Mouse (Mus musculus): ENCODE results near the gene Oma1. TPM values are rescaled to one million over a fixed set of nuclear protein-coding genes. Genes with fewer than 3 reads are reported as not detected.

Gene Oma1
- total RNA-seq (2012; rRNA removed), result 17.4 and 21.4 TPM in 2 replicates

DNA sequence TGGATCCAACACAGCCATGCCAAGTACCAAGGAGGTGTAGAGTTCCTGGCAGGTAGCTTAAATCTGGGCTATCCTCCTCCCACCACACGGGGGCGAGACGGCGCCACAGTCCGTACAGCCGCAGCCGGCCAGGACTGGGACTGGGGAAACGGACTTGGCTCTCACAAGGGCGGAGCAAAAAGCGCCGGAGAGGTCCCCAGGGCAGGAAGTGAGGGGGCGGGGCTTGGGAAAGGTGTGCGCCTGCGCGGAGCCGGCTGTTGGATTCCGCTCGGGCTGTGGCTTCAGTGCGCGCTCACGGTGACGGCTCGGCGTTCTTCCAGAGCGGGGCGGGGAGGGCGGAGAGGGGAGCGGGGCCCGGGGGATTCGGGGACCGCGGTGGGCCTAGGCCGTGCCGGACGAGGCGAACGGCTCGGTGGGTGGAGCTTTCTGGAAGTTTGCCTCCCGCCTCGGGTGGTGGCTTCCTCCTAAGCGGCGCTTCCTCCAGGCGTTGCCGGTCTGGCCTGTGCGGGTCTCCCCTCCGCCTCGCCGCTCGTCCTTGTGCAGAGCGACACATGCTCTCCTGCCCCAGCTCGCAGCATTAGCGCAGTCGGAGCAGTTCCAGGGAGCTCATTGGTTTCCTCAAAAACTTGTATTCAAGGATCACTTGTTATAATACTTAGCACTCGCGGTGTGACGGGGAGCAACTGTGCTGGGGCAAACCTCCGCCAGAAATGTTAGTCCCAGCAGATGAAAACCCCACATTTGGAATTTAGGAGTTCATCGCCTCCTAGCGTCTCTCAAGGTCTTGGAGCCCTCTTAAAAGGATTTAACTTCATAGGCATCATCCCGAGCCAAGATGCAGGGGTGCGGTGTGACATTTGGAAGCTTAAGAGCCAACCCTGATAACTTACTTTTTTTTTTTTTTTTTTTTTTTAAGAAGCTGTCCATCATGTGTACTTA is at the start of gene Oma1:
Gene Oma1 (plus strand): TSS at position 226 of the 939 bp plus-strand sequence.
- peak within 1 kb of the TSS; percentile 67 for H3K27ac ChIP-seq (ENCODE audit: insufficient read depth, low read depth, low read length, poor library complexity, severe bottlenecking)
- peaks cover 0 to 2% of the 10 kb centered on the region in 2 experiments; a peak in 1 of 4 replicates for H3K4me1 ChIP-seq (ENCODE audit: control insufficient read depth in 2 of 2, insufficient read depth in 2 of 2, low read length in 2 of 2, poor library complexity in 1 of 2)
- DNase-seq (ENCODE audit: low read depth, low spot score), result peak; percentile 97
- H3K9me3 ChIP-seq (ENCODE audit: control insufficient read depth, insufficient read depth, low read depth, low read length), result no peaks in the 10 kb centered on the region
- H3K36me3 ChIP-seq (ENCODE audit: control insufficient read depth, insufficient read depth, low read length, poor library complexity, severe bottlenecking), result no peaks in the 10 kb centered on the region
- TF ChIP-seq MAFK (IDR thresholded peaks at IDR 0.05; ENCODE audit: insufficient read depth, low read depth, low read length), result no peak
- peak; percentile 75 for TF ChIP-seq ZC3H11A (IDR thresholded peaks at IDR 0.05; ENCODE audit: borderline replicate concordance, low read depth, low read length)
- peak; percentile 47 for TF ChIP-seq HCFC1 (IDR thresholded peaks at IDR 0.05; ENCODE audit: borderline replicate concordance, insufficient read depth, low read length)
- peak; percentile 75 for TF ChIP-seq ZNF384 (IDR thresholded peaks at IDR 0.05; ENCODE audit: low read depth, low read length)
- no peak for TF ChIP-seq CHD2 (IDR thresholded peaks at IDR 0.05; ENCODE audit: low read depth, low read length)
- in situ Hi-C loops (cut with MboI; ENCODE audit: low sequenced_read_pairs in 2 of 2, unreplicated experiment in 2 of 2), result no loop called here
- peak within 1 kb of the TSS; percentile 86 for H3K9ac ChIP-seq (ENCODE audit: insufficient read depth, low read depth, low read length, poor library complexity, severe bottlenecking)
- H3K4me3 ChIP-seq (ENCODE audit: insufficient read depth in 1 of 2, low read depth in 1 of 2, low read length in 2 of 2, poor library complexity in 1 of 2, severe bottlenecking in 1 of 2), result peak within 1 kb of the TSS; percentile 82 to 90

DNA sequence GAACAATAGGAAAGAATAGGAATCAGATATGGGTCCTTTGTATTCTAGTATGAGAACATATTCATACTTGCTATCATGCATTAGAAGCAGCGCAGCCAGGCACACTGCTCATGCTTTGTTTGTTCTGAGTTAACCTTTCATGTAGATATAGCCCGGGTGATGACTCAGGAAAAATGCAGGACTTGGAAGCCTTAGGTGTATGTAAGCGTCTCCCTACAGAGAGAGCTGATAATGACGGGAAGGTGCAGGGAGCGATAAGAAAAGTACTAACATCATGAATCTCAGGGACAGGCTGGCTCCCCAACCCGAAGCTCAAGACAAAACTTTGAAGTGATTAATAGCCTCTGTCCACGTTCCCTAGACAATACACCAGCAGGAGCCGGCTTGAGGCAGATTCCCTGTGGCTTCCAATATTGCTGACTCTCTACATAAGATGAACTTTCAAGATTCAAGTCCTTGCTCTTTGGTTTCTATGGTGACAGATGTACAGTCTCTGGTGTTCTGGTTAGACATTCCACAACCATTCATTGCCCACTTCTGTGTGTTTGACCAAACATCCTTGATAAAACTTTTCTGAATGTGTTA is 49.7 kb upstream of the Oma1 start:
- in situ Hi-C loops (cut with MboI; ENCODE audit: low sequenced_read_pairs in 2 of 2, unreplicated experiment in 2 of 2), result no loop called here
- TF ChIP-seq ZC3H11A (IDR thresholded peaks at IDR 0.05; ENCODE audit: borderline replicate concordance, low read depth, low read length) (no peak), ZNF384 (IDR thresholded peaks at IDR 0.05; ENCODE audit: low read depth, low read length) (no peak), MAFK (IDR thresholded peaks at IDR 0.05; ENCODE audit: insufficient read depth, low read depth, low read length) (no peak), CHD2 (IDR thresholded peaks at IDR 0.05; ENCODE audit: low read depth, low read length) (no peak), HCFC1 (IDR thresholded peaks at IDR 0.05; ENCODE audit: borderline replicate concordance, insufficient read depth, low read length) (no peak)
- DNase-seq (ENCODE audit: low read depth, low spot score), result no peak
- H3K4me1 ChIP-seq (ENCODE audit: control insufficient read depth in 2 of 2, insufficient read depth in 2 of 2, low read length in 2 of 2, poor library complexity in 1 of 2), result no peaks in the 10 kb centered on the region
- H3K9me3 ChIP-seq (ENCODE audit: control insufficient read depth, insufficient read depth, low read depth, low read length), result no peaks in the 10 kb centered on the region
- H3K27ac ChIP-seq (ENCODE audit: insufficient read depth, low read depth, low read length, poor library complexity, severe bottlenecking), result no peak overlapping the region
- H3K9ac ChIP-seq (ENCODE audit: insufficient read depth, low read depth, low read length, poor library complexity, severe bottlenecking), result no peak overlapping the region
- H3K36me3 ChIP-seq (ENCODE audit: control insufficient read depth, insufficient read depth, low read length, poor library complexity, severe bottlenecking), result no peaks in the 10 kb centered on the region
- H3K4me3 ChIP-seq (ENCODE audit: insufficient read depth in 1 of 2, low read depth in 1 of 2, low read length in 2 of 2, poor library complexity in 1 of 2, severe bottlenecking in 1 of 2), result no peak overlapping the region

DNA sequence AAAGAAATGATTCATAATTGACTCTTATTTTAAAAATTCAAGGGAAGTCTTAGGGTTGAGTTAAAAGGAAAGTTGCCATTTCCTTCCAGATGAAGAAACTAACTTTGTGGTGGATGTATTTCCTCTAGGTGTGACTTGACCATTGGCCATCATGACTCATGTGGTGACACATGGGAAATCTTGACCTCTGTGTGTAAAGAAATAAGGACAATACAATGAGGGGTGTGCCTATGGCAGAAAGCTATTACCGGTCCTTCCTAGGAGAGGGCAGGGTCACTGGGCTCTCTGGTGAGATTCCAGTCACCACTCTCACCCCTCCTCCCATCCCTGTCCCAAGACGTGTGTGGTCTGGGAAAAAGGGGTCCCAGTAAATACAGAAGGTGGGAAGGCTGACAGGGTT is 48.4 kb upstream of the Oma1 start:
- Histone ChIP-seq H3K27ac (ENCODE audit: insufficient read depth, low read depth, low read length, poor library complexity, severe bottlenecking) (no peak overlapping the region), H3K9me3 (ENCODE audit: control insufficient read depth, insufficient read depth, low read depth, low read length) (no peaks in the 10 kb centered on the region), H3K4me3 (ENCODE audit: insufficient read depth in 1 of 2, low read depth in 1 of 2, low read length in 2 of 2, poor library complexity in 1 of 2, severe bottlenecking in 1 of 2) (no peak overlapping the region), H3K4me1 (ENCODE audit: control insufficient read depth in 2 of 2, insufficient read depth in 2 of 2, low read length in 2 of 2, poor library complexity in 1 of 2) (no peaks in the 10 kb centered on the region), H3K36me3 (ENCODE audit: control insufficient read depth, insufficient read depth, low read length, poor library complexity, severe bottlenecking) (no peaks in the 10 kb centered on the region), H3K9ac (ENCODE audit: insufficient read depth, low read depth, low read length, poor library complexity, severe bottlenecking) (no peak overlapping the region)
- in situ Hi-C loops (cut with MboI; ENCODE audit: low sequenced_read_pairs in 2 of 2, unreplicated experiment in 2 of 2), result no loop called here
- TF ChIP-seq MAFK (IDR thresholded peaks at IDR 0.05; ENCODE audit: insufficient read depth, low read depth, low read length) (no peak), ZNF384 (IDR thresholded peaks at IDR 0.05; ENCODE audit: low read depth, low read length) (no peak), ZC3H11A (IDR thresholded peaks at IDR 0.05; ENCODE audit: borderline replicate concordance, low read depth, low read length) (no peak), CHD2 (IDR thresholded peaks at IDR 0.05; ENCODE audit: low read depth, low read length) (no peak), HCFC1 (IDR thresholded peaks at IDR 0.05; ENCODE audit: borderline replicate concordance, insufficient read depth, low read length) (no peak)
- no peak for DNase-seq (ENCODE audit: low read depth, low spot score)

DNA sequence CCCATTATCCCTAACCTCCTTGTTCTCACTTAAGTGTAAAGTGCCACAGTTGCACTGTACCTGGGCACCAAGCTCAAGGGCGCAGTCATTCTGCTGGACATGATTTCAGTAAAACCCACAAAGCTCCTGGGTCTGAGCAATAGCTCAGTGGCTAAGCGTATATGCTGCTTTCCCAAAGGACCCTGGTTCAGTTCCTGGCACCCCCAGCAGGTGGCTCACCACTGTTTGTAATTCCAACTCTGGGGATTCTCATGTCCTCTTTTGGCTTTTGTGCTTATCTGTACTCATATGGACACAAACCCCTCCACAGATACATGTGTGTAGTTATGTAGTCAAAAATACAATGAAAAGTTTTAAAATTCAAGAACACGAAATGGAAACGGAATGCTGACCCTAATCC is 44.3 kb upstream of the Oma1 start:
- TF ChIP-seq ZC3H11A (IDR thresholded peaks at IDR 0.05; ENCODE audit: borderline replicate concordance, low read depth, low read length) (no peak), MAFK (IDR thresholded peaks at IDR 0.05; ENCODE audit: insufficient read depth, low read depth, low read length) (no peak), CHD2 (IDR thresholded peaks at IDR 0.05; ENCODE audit: low read depth, low read length) (no peak), ZNF384 (IDR thresholded peaks at IDR 0.05; ENCODE audit: low read depth, low read length) (no peak), HCFC1 (IDR thresholded peaks at IDR 0.05; ENCODE audit: borderline replicate concordance, insufficient read depth, low read length) (no peak)
- in situ Hi-C loops (cut with MboI; ENCODE audit: low sequenced_read_pairs in 2 of 2, unreplicated experiment in 2 of 2), result no loop called here
- no peaks in the 10 kb centered on the region for H3K4me1 ChIP-seq (ENCODE audit: control insufficient read depth in 2 of 2, insufficient read depth in 2 of 2, low read length in 2 of 2, poor library complexity in 1 of 2)
- no peak for DNase-seq (ENCODE audit: low read depth, low spot score)
- no peaks in the 10 kb centered on the region for H3K36me3 ChIP-seq (ENCODE audit: control insufficient read depth, insufficient read depth, low read length, poor library complexity, severe bottlenecking)
- no peaks in the 10 kb centered on the region for H3K9me3 ChIP-seq (ENCODE audit: control insufficient read depth, insufficient read depth, low read depth, low read length)
- no peak overlapping the region for H3K4me3 ChIP-seq (ENCODE audit: insufficient read depth in 1 of 2, low read depth in 1 of 2, low read length in 2 of 2, poor library complexity in 1 of 2, severe bottlenecking in 1 of 2)
- H3K27ac ChIP-seq (ENCODE audit: insufficient read depth, low read depth, low read length, poor library complexity, severe bottlenecking), result no peak overlapping the region
- H3K9ac ChIP-seq (ENCODE audit: insufficient read depth, low read depth, low read length, poor library complexity, severe bottlenecking), result no peak overlapping the region
